Mouse (Mus musculus): ENCODE measurements around the gene Rilpl1. TPM values are rescaled to one million over a fixed set of nuclear protein-coding genes. Genes with fewer than 3 reads are reported as not detected.

Gene Rilpl1
- polyA plus RNA-seq, 1 experiment from 2014 or later, result 28.3 TPM

GRCm38 (mm10) chr5:124480119-124480518 lies 51.1 kb downstream of the Rilpl1 start:
- WGBS, result 49% methylated on average over 4 of the region's 4 CpGs
- Histone ChIP-seq H3K27ac (replicated peaks in 1 of 2; ENCODE audit: control insufficient read depth in 1 of 2, insufficient read depth in 1 of 2, low read depth in 2 of 2, low read length in 2 of 2) (peak overlapping the region in 1 of 2 experiments; percentile 19; a peak in 1 of 4 replicates), H3K4me2 (ENCODE audit: low read length) (no peak overlapping the region)

GRCm38 (mm10) chr5:124478873-124479204 lies 52.4 kb downstream of the Rilpl1 start:
- H3K27me3 ChIP-seq (ENCODE audit: control insufficient read depth, insufficient read depth, low read length), result no peaks in the 10 kb centered on the region
- 48% methylated on average over 1 of the region's 1 CpGs for WGBS
- no peak for ATAC-seq (ENCODE audit: insufficient number of reproducible peaks, insufficient read depth, low FRiP score, low read depth)
- H3K4me1 ChIP-seq (ENCODE audit: control insufficient read depth in 2 of 2, insufficient read depth in 2 of 2, low read length in 2 of 2), result peaks cover 10% of the 10 kb centered on the region in 2 experiments
- H3K9ac ChIP-seq (ENCODE audit: low read length), result no peak overlapping the region
- H3K36me3 ChIP-seq (ENCODE audit: control insufficient read depth, insufficient read depth, low read length), result no peaks in the 10 kb centered on the region
- H3K4me3 ChIP-seq (ENCODE audit: control insufficient read depth in 1 of 2, insufficient read depth in 1 of 2, low read depth in 1 of 2, low read length in 2 of 2), result no peak overlapping the region
- peak overlapping the region; percentile 71 for H3K4me2 ChIP-seq (ENCODE audit: low read length)
- no peaks in the 10 kb centered on the region for H3K9me3 ChIP-seq (ENCODE audit: control insufficient read depth, low read length)
- peak overlapping the region; percentile 81 to 82 for H3K27ac ChIP-seq (replicated peaks in 1 of 2; ENCODE audit: control insufficient read depth in 1 of 2, insufficient read depth in 1 of 2, low read depth in 2 of 2, low read length in 2 of 2)

More at GRCm38 (mm10) chr5:124480119-124480518, 51.1 kb downstream of the Rilpl1 start:
- Histone ChIP-seq H3K4me3 (ENCODE audit: control insufficient read depth in 1 of 2, insufficient read depth in 1 of 2, low read depth in 1 of 2, low read length in 2 of 2) (no peak overlapping the region), H3K4me1 (ENCODE audit: control insufficient read depth in 2 of 2, insufficient read depth in 2 of 2, low read length in 2 of 2) (peaks cover 15 to 16% of the 10 kb centered on the region in 2 experiments), H3K27me3 (ENCODE audit: control insufficient read depth, insufficient read depth, low read length) (no peaks in the 10 kb centered on the region), H3K9me3 (ENCODE audit: control insufficient read depth, low read length) (no peaks in the 10 kb centered on the region), H3K36me3 (ENCODE audit: control insufficient read depth, insufficient read depth, low read length) (no peaks in the 10 kb centered on the region), H3K9ac (ENCODE audit: low read length) (no peak overlapping the region)
- ATAC-seq (ENCODE audit: insufficient number of reproducible peaks, insufficient read depth, low FRiP score, low read depth), result no peak

GRCm38 (mm10) chr5:124470591-124471171 lies 60.5 kb downstream of the Rilpl1 start:
- no peak overlapping the region for H3K4me3 ChIP-seq (ENCODE audit: control insufficient read depth in 1 of 2, insufficient read depth in 1 of 2, low read depth in 1 of 2, low read length in 2 of 2)
- no peaks in the 10 kb centered on the region for H3K27me3 ChIP-seq (ENCODE audit: control insufficient read depth, insufficient read depth, low read length)
- no peak overlapping the region for H3K9ac ChIP-seq (ENCODE audit: low read length)
- H3K4me1 ChIP-seq (ENCODE audit: control insufficient read depth in 2 of 2, insufficient read depth in 2 of 2, low read length in 2 of 2), result peaks cover 0 to 4% of the 10 kb centered on the region in 2 experiments; a peak in 2 of 4 replicates
- no peak overlapping the region for H3K4me2 ChIP-seq (ENCODE audit: low read length)
- no peak overlapping the region for H3K27ac ChIP-seq (replicated peaks in 1 of 2; ENCODE audit: control insufficient read depth in 1 of 2, insufficient read depth in 1 of 2, low read depth in 2 of 2, low read length in 2 of 2)
- ATAC-seq (ENCODE audit: insufficient number of reproducible peaks, insufficient read depth, low FRiP score, low read depth), result no peak
- no peaks in the 10 kb centered on the region for H3K9me3 ChIP-seq (ENCODE audit: control insufficient read depth, low read length)
- 78% methylated on average over 6 of the region's 6 CpGs for WGBS
- peaks cover 25% of the 10 kb centered on the region for H3K36me3 ChIP-seq (ENCODE audit: control insufficient read depth, insufficient read depth, low read length)

GRCm38 (mm10) chr5:124469486-124469885 lies 61.7 kb downstream of the Rilpl1 start:
- Histone ChIP-seq H3K9ac (ENCODE audit: low read length) (no peak overlapping the region), H3K4me3 (ENCODE audit: control insufficient read depth in 1 of 2, insufficient read depth in 1 of 2, low read depth in 1 of 2, low read length in 2 of 2) (no peak overlapping the region), H3K27me3 (ENCODE audit: control insufficient read depth, insufficient read depth, low read length) (no peaks in the 10 kb centered on the region), H3K4me2 (ENCODE audit: low read length) (no peak overlapping the region), H3K36me3 (ENCODE audit: control insufficient read depth, insufficient read depth, low read length) (peaks cover 25% of the 10 kb centered on the region), H3K9me3 (ENCODE audit: control insufficient read depth, low read length) (no peaks in the 10 kb centered on the region), H3K27ac (replicated peaks in 1 of 2; ENCODE audit: control insufficient read depth in 1 of 2, insufficient read depth in 1 of 2, low read depth in 2 of 2, low read length in 2 of 2) (no peak overlapping the region), H3K4me1 (ENCODE audit: control insufficient read depth in 2 of 2, insufficient read depth in 2 of 2, low read length in 2 of 2) (no peaks in the 10 kb centered on the region)
- 88% methylated on average over 6 of the region's 6 CpGs for WGBS
- ATAC-seq (ENCODE audit: insufficient number of reproducible peaks, insufficient read depth, low FRiP score, low read depth), result no peak

- no peak for ATAC-seq (ENCODE audit: insufficient number of reproducible peaks, insufficient read depth, low FRiP score, low read depth)
- Histone ChIP-seq H3K36me3 (ENCODE audit: control insufficient read depth, insufficient read depth, low read length) (peaks cover 29% of the 10 kb centered on the region), H3K4me3 (ENCODE audit: control insufficient read depth in 1 of 2, insufficient read depth in 1 of 2, low read depth in 1 of 2, low read length in 2 of 2) (no peak overlapping the region), H3K4me2 (ENCODE audit: low read length) (no peak overlapping the region), H3K9ac (ENCODE audit: low read length) (no peak overlapping the region), H3K4me1 (ENCODE audit: control insufficient read depth in 2 of 2, insufficient read depth in 2 of 2, low read length in 2 of 2) (no peaks in the 10 kb centered on the region), H3K9me3 (ENCODE audit: control insufficient read depth, low read length) (no peaks in the 10 kb centered on the region), H3K27ac (replicated peaks in 1 of 2; ENCODE audit: control insufficient read depth in 1 of 2, insufficient read depth in 1 of 2, low read depth in 2 of 2, low read length in 2 of 2) (no peak overlapping the region), H3K27me3 (ENCODE audit: control insufficient read depth, insufficient read depth, low read length) (no peaks in the 10 kb centered on the region)
- WGBS, result 87% methylated on average over 7 of the region's 7 CpGs
Observed at GRCm38 (mm10) chr5:124468365-124468764, 62.8 kb downstream of the Rilpl1 start.

GRCm38 (mm10) chr5:124467766-124468165 lies 63.4 kb downstream of the Rilpl1 start:
- Histone ChIP-seq H3K36me3 (ENCODE audit: control insufficient read depth, insufficient read depth, low read length) (peaks cover 34% of the 10 kb centered on the region), H3K4me1 (ENCODE audit: control insufficient read depth in 2 of 2, insufficient read depth in 2 of 2, low read length in 2 of 2) (no peaks in the 10 kb centered on the region), H3K4me3 (ENCODE audit: control insufficient read depth in 1 of 2, insufficient read depth in 1 of 2, low read depth in 1 of 2, low read length in 2 of 2) (no peak overlapping the region), H3K9ac (ENCODE audit: low read length) (no peak overlapping the region), H3K27me3 (ENCODE audit: control insufficient read depth, insufficient read depth, low read length) (no peaks in the 10 kb centered on the region), H3K27ac (replicated peaks in 1 of 2; ENCODE audit: control insufficient read depth in 1 of 2, insufficient read depth in 1 of 2, low read depth in 2 of 2, low read length in 2 of 2) (no peak overlapping the region), H3K9me3 (ENCODE audit: control insufficient read depth, low read length) (no peaks in the 10 kb centered on the region), H3K4me2 (ENCODE audit: low read length) (no peak overlapping the region)
- no peak for ATAC-seq (ENCODE audit: insufficient number of reproducible peaks, insufficient read depth, low FRiP score, low read depth)
- WGBS, result 83% methylated on average over 1 of the region's 1 CpGs

GRCm38 (mm10) chr5:124464905-124465304 lies 66.3 kb downstream of the Rilpl1 start:
- Histone ChIP-seq H3K9ac (ENCODE audit: low read length) (no peak overlapping the region), H3K27me3 (ENCODE audit: control insufficient read depth, insufficient read depth, low read length) (no peaks in the 10 kb centered on the region), H3K9me3 (ENCODE audit: control insufficient read depth, low read length) (no peaks in the 10 kb centered on the region), H3K36me3 (ENCODE audit: control insufficient read depth, insufficient read depth, low read length) (peaks cover 62% of the 10 kb centered on the region), H3K27ac (replicated peaks in 1 of 2; ENCODE audit: control insufficient read depth in 1 of 2, insufficient read depth in 1 of 2, low read depth in 2 of 2, low read length in 2 of 2) (no peak overlapping the region), H3K4me1 (ENCODE audit: control insufficient read depth in 2 of 2, insufficient read depth in 2 of 2, low read length in 2 of 2) (no peaks in the 10 kb centered on the region), H3K4me3 (ENCODE audit: control insufficient read depth in 1 of 2, insufficient read depth in 1 of 2, low read depth in 1 of 2, low read length in 2 of 2) (no peak overlapping the region), H3K4me2 (ENCODE audit: low read length) (no peak overlapping the region)
- ATAC-seq (ENCODE audit: insufficient number of reproducible peaks, insufficient read depth, low FRiP score, low read depth), result no peak

GRCm38 (mm10) chr5:124463462-124463861 lies 67.7 kb downstream of the Rilpl1 start:
- Histone ChIP-seq H3K9ac (ENCODE audit: low read length) (no peak overlapping the region), H3K27me3 (ENCODE audit: control insufficient read depth, insufficient read depth, low read length) (no peaks in the 10 kb centered on the region), H3K9me3 (ENCODE audit: control insufficient read depth, low read length) (no peaks in the 10 kb centered on the region), H3K4me3 (ENCODE audit: control insufficient read depth in 1 of 2, insufficient read depth in 1 of 2, low read depth in 1 of 2, low read length in 2 of 2) (no peak overlapping the region), H3K36me3 (ENCODE audit: control insufficient read depth, insufficient read depth, low read length) (peaks cover 63% of the 10 kb centered on the region), H3K4me1 (ENCODE audit: control insufficient read depth in 2 of 2, insufficient read depth in 2 of 2, low read length in 2 of 2) (no peaks in the 10 kb centered on the region), H3K4me2 (ENCODE audit: low read length) (no peak overlapping the region), H3K27ac (replicated peaks in 1 of 2; ENCODE audit: control insufficient read depth in 1 of 2, insufficient read depth in 1 of 2, low read depth in 2 of 2, low read length in 2 of 2) (no peak overlapping the region)
- ATAC-seq (ENCODE audit: insufficient number of reproducible peaks, insufficient read depth, low FRiP score, low read depth), result no peak
- 89% methylated on average over 5 of the region's 5 CpGs for WGBS
